Mouse (Mus musculus): Measurements from ENCODE around the gene Anks1. TPM values are rescaled to one million over a fixed set of nuclear protein-coding genes. Genes with fewer than 3 reads are reported as not detected.
"Not testable (repeated sequence)": the region's sequence is repeated elsewhere in the genome, so short reads cannot be mapped to it uniquely, and the experiment has no call there.

The Anks1 gene
- polyA plus RNA-seq, 1 experiment from 2014 or later = 43.6 TPM

DNA sequence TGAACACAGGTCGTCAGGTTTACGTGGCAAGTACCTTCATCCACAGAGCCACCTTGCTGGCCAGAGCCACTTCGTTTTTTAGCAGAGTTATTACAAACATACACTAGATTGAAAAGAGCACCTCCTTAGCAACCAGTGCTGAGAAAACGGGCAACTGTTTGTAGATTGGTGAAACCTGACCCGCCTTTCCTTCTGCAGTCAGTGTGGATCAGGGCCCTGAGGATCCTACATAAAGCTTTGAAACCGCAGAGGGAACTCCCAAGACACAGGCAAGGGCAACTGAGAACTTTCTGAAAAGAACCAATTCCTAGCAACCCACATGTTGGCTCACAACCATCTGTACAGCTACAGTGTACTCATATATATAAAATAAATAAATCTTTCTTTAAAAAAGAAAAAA, 44.0 kb downstream of the Anks1 start:
- H3K36me3 ChIP-seq (ENCODE audit: control insufficient read depth, insufficient read depth, low read length) = no peaks in the 10 kb centered on the region
- no peaks in the 10 kb centered on the region for H3K4me1 ChIP-seq (replicated peaks; ENCODE audit: control insufficient read depth, insufficient read depth, low read length)
- H3K4me3 ChIP-seq (ENCODE audit: low read depth, low read length) = no peak overlapping the region
- H3K27ac ChIP-seq (ENCODE audit: low read depth, low read length) = no peak overlapping the region
- ATAC-seq (ENCODE audit: low FRiP score) = no peak
- no peak for DNase-seq (ENCODE audit: low spot score)
- no peaks in the 10 kb centered on the region for H3K9me3 ChIP-seq (ENCODE audit: control insufficient read depth, low read length)
- no peaks in the 10 kb centered on the region for H3K27me3 ChIP-seq (ENCODE audit: control insufficient read depth, insufficient read depth, low read length)
- H3K9ac ChIP-seq (ENCODE audit: low read depth, low read length) = no peak overlapping the region
- WGBS = 71% methylated on average over 6 of the region's 6 CpGs
- H3K4me2 ChIP-seq (replicated peaks; ENCODE audit: low read depth, low read length) = no peak overlapping the region

DNA sequence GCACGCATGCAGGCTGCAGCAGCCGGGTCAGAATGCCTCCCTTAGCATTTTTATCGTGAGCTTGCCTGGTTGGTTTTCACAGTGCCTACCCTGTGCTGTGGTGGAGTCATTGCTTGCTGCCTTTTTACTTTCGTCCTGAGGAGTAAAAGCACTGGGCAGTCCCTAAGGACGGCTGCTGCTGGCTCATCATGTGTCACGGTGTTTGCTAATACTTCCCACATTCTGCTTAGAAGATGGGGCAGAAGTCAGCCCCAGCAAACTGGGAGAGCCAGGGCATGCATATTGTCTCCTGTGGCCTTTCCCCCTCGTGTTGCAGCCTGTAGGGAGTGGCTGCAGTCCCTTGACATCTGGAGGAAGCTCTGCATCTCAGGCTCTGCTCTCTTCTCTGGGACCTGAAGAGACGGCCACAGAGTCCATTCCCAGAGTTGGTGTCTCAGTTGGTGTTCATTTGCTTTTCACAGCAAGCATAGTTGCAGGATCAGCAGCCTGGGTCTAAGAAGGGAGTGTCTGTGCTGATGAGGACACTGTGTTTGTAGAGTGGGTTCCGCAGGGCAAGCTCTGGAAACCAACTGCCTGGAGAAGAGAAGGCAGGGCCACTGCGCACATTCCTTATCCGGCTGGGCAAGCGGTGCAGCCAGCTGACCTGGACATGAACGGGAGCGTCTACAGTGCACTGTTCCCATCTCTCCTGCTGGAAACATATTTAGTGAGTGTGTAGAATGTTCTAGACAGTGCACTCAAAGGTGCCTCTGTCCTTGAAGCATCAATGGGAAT, 45.7 kb downstream of the Anks1 start:
- Histone ChIP-seq H3K4me3 (ENCODE audit: low read depth, low read length) (no peak overlapping the region), H3K4me1 (replicated peaks; ENCODE audit: control insufficient read depth, insufficient read depth, low read length) (no peaks in the 10 kb centered on the region), H3K9me3 (ENCODE audit: control insufficient read depth, low read length) (no peaks in the 10 kb centered on the region), H3K4me2 (replicated peaks; ENCODE audit: low read depth, low read length) (no peak overlapping the region), H3K9ac (ENCODE audit: low read depth, low read length) (no peak overlapping the region), H3K27me3 (ENCODE audit: control insufficient read depth, insufficient read depth, low read length) (no peaks in the 10 kb centered on the region), H3K27ac (ENCODE audit: low read depth, low read length) (no peak overlapping the region), H3K36me3 (ENCODE audit: control insufficient read depth, insufficient read depth, low read length) (no peaks in the 10 kb centered on the region)
- DNase-seq (ENCODE audit: low spot score) (no peak), ATAC-seq (ENCODE audit: low FRiP score) (no peak)
- WGBS = 67% methylated on average over 14 of the region's 14 CpGs

DNA sequence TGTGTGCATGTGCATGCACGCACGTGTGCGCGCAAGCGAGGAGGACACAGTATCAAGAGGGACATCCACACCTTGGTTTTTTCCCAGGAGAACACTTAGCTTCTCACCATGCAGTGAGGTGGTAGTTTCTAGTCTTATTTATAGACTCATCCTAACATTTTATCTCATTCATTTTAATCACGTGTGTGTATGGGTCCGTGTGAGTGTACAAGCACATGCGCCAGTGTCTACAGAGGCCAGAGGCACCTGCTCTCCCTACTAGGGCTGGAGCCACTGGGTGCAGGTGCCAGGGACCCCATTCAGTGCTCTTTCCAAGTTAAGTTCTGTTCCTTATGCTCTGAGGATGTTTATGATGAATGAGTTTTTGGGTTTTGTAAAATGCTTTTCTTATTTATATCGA, 48.5 kb downstream of the Anks1 start:
- ATAC-seq (ENCODE audit: low FRiP score) (no peak), DNase-seq (ENCODE audit: low spot score) (no peak)
- Histone ChIP-seq H3K27me3 (ENCODE audit: control insufficient read depth, insufficient read depth, low read length) (no peaks in the 10 kb centered on the region), H3K4me3 (ENCODE audit: low read depth, low read length) (no peak overlapping the region), H3K36me3 (ENCODE audit: control insufficient read depth, insufficient read depth, low read length) (no peaks in the 10 kb centered on the region), H3K27ac (ENCODE audit: low read depth, low read length) (no peak overlapping the region), H3K9ac (ENCODE audit: low read depth, low read length) (no peak overlapping the region), H3K4me1 (replicated peaks; ENCODE audit: control insufficient read depth, insufficient read depth, low read length) (no peaks in the 10 kb centered on the region), H3K9me3 (ENCODE audit: control insufficient read depth, low read length) (no peaks in the 10 kb centered on the region), H3K4me2 (replicated peaks; ENCODE audit: low read depth, low read length) (no peak overlapping the region)
- 95% methylated on average over 9 of the region's 9 CpGs for WGBS

DNA sequence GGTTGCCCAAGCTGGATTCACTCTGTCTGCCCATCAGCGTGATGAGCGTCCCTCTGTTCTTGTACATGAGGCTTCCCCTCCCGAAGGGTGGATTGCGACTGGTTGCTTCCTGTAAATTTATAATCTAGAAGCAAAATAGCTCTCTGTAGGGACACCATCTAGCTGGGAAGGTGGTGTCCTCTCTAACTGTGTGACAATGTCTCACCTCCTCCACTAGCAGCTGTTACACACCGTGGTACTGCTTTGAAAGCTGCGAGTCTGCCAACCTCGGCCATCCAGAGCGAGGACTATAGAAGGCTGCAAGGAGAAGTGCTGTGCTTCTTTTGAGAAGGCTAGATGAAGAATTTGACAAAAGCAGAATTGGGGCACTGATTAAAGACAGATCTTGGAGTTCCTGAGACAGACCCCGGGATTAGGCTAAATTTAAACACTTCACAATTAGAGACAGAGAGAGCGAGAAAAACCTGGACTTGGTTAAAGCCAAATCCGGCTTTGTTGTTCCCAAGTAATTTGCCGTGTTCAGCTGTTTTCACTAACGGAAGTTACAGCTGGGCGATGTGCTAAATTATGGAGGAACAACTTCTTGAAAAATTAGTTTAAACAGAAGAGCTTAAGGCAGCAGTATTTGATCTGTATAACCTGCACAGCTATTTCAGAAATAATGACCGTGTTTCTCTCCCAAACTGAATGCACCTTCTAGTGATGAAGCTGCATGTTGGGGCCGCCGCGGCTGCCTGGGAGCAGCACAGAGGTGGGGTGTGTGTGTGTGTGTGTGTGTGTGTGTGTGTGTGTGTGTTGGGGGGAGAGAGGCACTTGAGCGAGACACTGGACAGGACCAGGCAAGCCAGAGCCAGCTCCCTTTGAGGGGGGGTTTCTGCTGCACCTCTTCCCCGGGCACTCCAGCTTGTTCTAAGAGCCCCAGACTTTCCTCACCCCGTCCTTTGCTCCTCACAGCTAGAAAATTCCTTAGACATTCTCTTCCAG, 51.3 kb downstream of the Anks1 start:
- DNase-seq (ENCODE audit: low spot score) (no peak), ATAC-seq (ENCODE audit: low FRiP score) (no peak)
- no peak overlapping the region for H3K27ac ChIP-seq (ENCODE audit: low read depth, low read length)

DNA sequence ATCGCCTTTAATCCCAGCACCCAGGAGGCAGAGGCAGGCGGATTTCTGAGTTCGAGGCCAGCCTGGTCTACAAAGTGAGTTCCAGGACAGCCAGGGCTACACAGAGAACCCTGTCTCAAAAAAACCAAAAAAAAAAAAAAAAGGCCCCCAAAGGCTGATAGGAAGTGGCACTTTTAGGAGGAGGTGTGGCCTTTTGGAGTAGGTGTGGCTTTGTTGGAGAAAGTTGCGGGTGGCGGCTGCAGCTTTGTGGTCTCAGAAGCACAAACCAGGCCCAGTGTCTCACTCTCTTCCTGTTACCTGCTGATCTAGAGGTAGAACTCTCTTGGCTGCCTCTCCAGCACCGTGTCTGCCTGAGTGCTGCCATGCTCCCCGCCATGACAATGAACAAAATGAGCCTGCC, 54.0 kb downstream of the Anks1 start:
- not testable (repeated sequence) for H3K4me2 ChIP-seq (replicated peaks; ENCODE audit: low read depth, low read length); H3K27ac ChIP-seq (ENCODE audit: low read depth, low read length); ATAC-seq (ENCODE audit: low FRiP score); H3K4me1 ChIP-seq (replicated peaks; ENCODE audit: control insufficient read depth, insufficient read depth, low read length); H3K36me3 ChIP-seq (ENCODE audit: control insufficient read depth, insufficient read depth, low read length); H3K9me3 ChIP-seq (ENCODE audit: control insufficient read depth, low read length); DNase-seq (ENCODE audit: low spot score); H3K27me3 ChIP-seq (ENCODE audit: control insufficient read depth, insufficient read depth, low read length); H3K4me3 ChIP-seq (ENCODE audit: low read depth, low read length); H3K9ac ChIP-seq (ENCODE audit: low read depth, low read length)
- 94% methylated on average over 7 of the region's 7 CpGs for WGBS

More for the DNA sequence above, 51.3 kb downstream of the Anks1 start:
- no peaks in the 10 kb centered on the region for H3K36me3 ChIP-seq (ENCODE audit: control insufficient read depth, insufficient read depth, low read length)
- no peak overlapping the region for H3K4me3 ChIP-seq (ENCODE audit: low read depth, low read length)
- no peak overlapping the region for H3K9ac ChIP-seq (ENCODE audit: low read depth, low read length)
- no peaks in the 10 kb centered on the region for H3K4me1 ChIP-seq (replicated peaks; ENCODE audit: control insufficient read depth, insufficient read depth, low read length)
- WGBS = 87% methylated on average over 21 of the region's 21 CpGs
- no peak overlapping the region for H3K4me2 ChIP-seq (replicated peaks; ENCODE audit: low read depth, low read length)
- no peaks in the 10 kb centered on the region for H3K27me3 ChIP-seq (ENCODE audit: control insufficient read depth, insufficient read depth, low read length)
- H3K9me3 ChIP-seq (ENCODE audit: control insufficient read depth, low read length) = no peaks in the 10 kb centered on the region

DNA sequence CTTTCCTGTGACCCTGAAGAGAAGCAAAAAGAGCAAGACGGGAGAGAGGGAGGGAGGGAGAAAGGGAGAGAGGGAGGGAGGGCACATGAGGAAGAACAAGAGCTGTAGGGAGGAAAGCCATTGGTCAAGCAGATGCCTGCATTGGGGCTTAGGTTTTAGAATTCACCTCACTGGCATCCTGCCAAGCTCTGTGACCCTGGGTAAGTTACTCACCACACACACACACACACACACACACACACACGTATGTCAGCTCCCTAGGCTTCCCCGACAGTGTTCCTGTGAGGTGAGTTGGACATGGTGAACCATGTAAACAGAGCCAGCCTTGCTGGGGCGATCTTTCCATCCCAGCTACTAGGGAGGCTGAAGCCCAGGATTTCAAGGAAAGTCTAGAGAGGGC, 55.5 kb downstream of the Anks1 start:
- 81% methylated on average over 4 of the region's 4 CpGs for WGBS
- no peaks in the 10 kb centered on the region for H3K9me3 ChIP-seq (ENCODE audit: control insufficient read depth, low read length)
- no peaks in the 10 kb centered on the region for H3K27me3 ChIP-seq (ENCODE audit: control insufficient read depth, insufficient read depth, low read length)
- no peak overlapping the region for H3K27ac ChIP-seq (ENCODE audit: low read depth, low read length)
- no peak overlapping the region for H3K4me3 ChIP-seq (ENCODE audit: low read depth, low read length)
- no peak overlapping the region for H3K9ac ChIP-seq (ENCODE audit: low read depth, low read length)
- H3K4me2 ChIP-seq (replicated peaks; ENCODE audit: low read depth, low read length) = no peak overlapping the region
- no peaks in the 10 kb centered on the region for H3K36me3 ChIP-seq (ENCODE audit: control insufficient read depth, insufficient read depth, low read length)
- no peak for ATAC-seq (ENCODE audit: low FRiP score)
- H3K4me1 ChIP-seq (replicated peaks; ENCODE audit: control insufficient read depth, insufficient read depth, low read length) = no peaks in the 10 kb centered on the region
- DNase-seq (ENCODE audit: low spot score) = no peak

DNA sequence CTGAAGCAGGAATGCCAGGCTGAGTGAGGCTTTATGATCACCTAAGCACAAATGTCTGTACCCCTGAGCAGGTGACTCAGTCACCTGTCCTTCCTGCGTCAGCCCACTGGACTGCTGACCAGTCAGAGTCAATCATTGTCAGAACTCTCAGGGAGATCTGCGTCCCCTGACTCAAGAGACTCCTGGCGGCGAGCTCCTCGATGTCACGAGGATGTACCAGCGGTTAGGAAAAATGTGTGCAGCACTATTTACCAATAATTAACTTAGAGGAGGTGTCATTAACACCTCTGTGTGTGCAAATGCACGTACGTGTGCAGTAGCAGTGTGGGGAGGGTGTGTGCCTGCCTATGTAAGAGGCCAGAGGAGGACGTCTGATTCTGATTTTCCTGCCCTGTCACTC, 56.2 kb downstream of the Anks1 start:
- Histone ChIP-seq H3K9ac (ENCODE audit: low read depth, low read length) (no peak overlapping the region), H3K4me3 (ENCODE audit: low read depth, low read length) (no peak overlapping the region), H3K27me3 (ENCODE audit: control insufficient read depth, insufficient read depth, low read length) (no peaks in the 10 kb centered on the region), H3K9me3 (ENCODE audit: control insufficient read depth, low read length) (no peaks in the 10 kb centered on the region), H3K4me2 (replicated peaks; ENCODE audit: low read depth, low read length) (no peak overlapping the region), H3K27ac (ENCODE audit: low read depth, low read length) (no peak overlapping the region), H3K4me1 (replicated peaks; ENCODE audit: control insufficient read depth, insufficient read depth, low read length) (no peaks in the 10 kb centered on the region), H3K36me3 (ENCODE audit: control insufficient read depth, insufficient read depth, low read length) (no peaks in the 10 kb centered on the region)
- DNase-seq (ENCODE audit: low spot score) (no peak), ATAC-seq (ENCODE audit: low FRiP score) (no peak)
- 87% methylated on average over 10 of the region's 10 CpGs for WGBS

DNA sequence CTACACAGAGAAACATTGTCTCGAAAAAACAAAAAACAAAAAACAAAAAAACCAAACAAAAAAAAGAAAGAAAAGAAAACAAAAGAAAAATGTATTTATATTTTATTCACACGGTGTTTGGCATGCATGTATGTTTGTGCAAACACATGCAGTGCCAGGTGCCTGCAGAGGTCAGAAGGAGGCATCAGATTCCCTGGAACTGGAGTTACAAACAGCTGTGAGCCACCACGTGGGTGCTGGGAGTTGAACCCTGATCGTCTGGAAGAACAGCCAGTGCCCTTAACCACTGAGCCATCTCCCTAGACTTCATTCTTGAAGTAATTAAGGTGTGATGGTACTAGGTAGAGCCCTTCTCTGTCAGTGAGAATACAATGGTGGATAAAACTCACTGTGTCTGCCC, 57.0 kb downstream of the Anks1 start:
- H3K27me3 ChIP-seq (ENCODE audit: control insufficient read depth, insufficient read depth, low read length) = no peaks in the 10 kb centered on the region
- no peak for DNase-seq (ENCODE audit: low spot score)
- no peak overlapping the region for H3K4me3 ChIP-seq (ENCODE audit: low read depth, low read length)
- no peaks in the 10 kb centered on the region for H3K4me1 ChIP-seq (replicated peaks; ENCODE audit: control insufficient read depth, insufficient read depth, low read length)
- H3K9me3 ChIP-seq (ENCODE audit: control insufficient read depth, low read length) = no peaks in the 10 kb centered on the region
- no peak overlapping the region for H3K9ac ChIP-seq (ENCODE audit: low read depth, low read length)
- no peak overlapping the region for H3K27ac ChIP-seq (ENCODE audit: low read depth, low read length)
- no peak for ATAC-seq (ENCODE audit: low FRiP score)
- 75% methylated on average over 4 of the region's 4 CpGs for WGBS
- no peak overlapping the region for H3K4me2 ChIP-seq (replicated peaks; ENCODE audit: low read depth, low read length)
- no peaks in the 10 kb centered on the region for H3K36me3 ChIP-seq (ENCODE audit: control insufficient read depth, insufficient read depth, low read length)
